Mouse (Mus musculus) liver, embryonic 14.5 days (tissue): ENCODE results near the gene Iqschfp.

Experiments used
- CTCF ChIP-seq: IDR thresholded peaks from 2 replicates; pipeline ENCODE4 v1.5.1; 2016; ENCODE audit warnings: antibody characterized with exemption, low read depth, control low read depth
- EP300 ChIP-seq: IDR thresholded peaks from 2 replicates; pipeline ENCODE4 v1.6.1; 2016; ENCODE audit warnings: antibody characterized with exemption, low read depth

- TF ChIP-seq CTCF: no peak
- no peak for TF ChIP-seq EP300
Measured at GRCm38 (mm10) chr3:68568149-68568548, 676.1 kb downstream of the Iqschfp start.
